Mouse (Mus musculus) liver, adult 2 months (tissue): ENCODE measurements around the gene Gdpgp1. TPM values are rescaled to one million over a fixed set of nuclear protein-coding genes. Genes with fewer than 3 reads are reported as not detected.
A peak's percentile ranks its signal among the peaks of the same experiment; 100 is the strongest.

ENCODE experiments used
- DNase-seq: peaks from one replicate; pipeline ENCODE4 v3.0.0-alpha.2; 2011; ENCODE audit warnings: low read depth, low spot score; ENCODE audit errors: extremely low read depth
- H3K27ac ChIP-seq: fragments of 200-500 bp; replicated peaks from 2 replicates; pipeline ENCODE4 v1.5.1; 2012; ENCODE audit warnings: low read depth, mild to moderate bottlenecking, control low read depth, inconsistent platforms, low read length; ENCODE audit not compliant: insufficient read depth
- H3K27me3 ChIP-seq: fragments of 200-500 bp; 2 replicates; pipeline ENCODE4 v1.6.1; 2012; ENCODE audit warnings: mild to moderate bottlenecking, moderate library complexity, low read length, inconsistent platforms; ENCODE audit not compliant: control insufficient read depth, insufficient read depth
- H3K36me3 ChIP-seq: fragments of 200-500 bp; 2 replicates; pipeline ENCODE4 v1.6.1; 2012; ENCODE audit warnings: low read length, inconsistent platforms; ENCODE audit not compliant: control insufficient read depth, insufficient read depth
- H3K4me1 ChIP-seq: fragments of 200-500 bp; 2 replicates; pipeline ENCODE4 v1.6.1; 2011; ENCODE audit warnings: low read length; ENCODE audit not compliant: control insufficient read depth, insufficient read depth
- H3K4me3 ChIP-seq: fragments of 200-500 bp; 2 replicates; pipeline ENCODE4 v1.5.1; 2011; ENCODE audit warnings: low read depth, mild to moderate bottlenecking, control low read depth, low read length, moderate library complexity; ENCODE audit not compliant: insufficient read depth
- H3K79me2 ChIP-seq: fragments of 200-500 bp; 2 replicates; pipeline ENCODE4 v1.6.1; 2012; ENCODE audit warnings: inconsistent platforms, mild to moderate bottlenecking, low read length, moderate library complexity; ENCODE audit not compliant: control insufficient read depth, insufficient read depth
- H3K9ac ChIP-seq: fragments of 200-500 bp; 2 replicates; pipeline ENCODE4 v1.6.1; 2012; ENCODE audit warnings: low read depth, mild to moderate bottlenecking, control low read depth, inconsistent platforms, low read length
- CTCF ChIP-seq: fragments of 200-500 bp; IDR thresholded peaks from 2 replicates; pipeline ENCODE4 v1.5.1; 2011; ENCODE audit warnings: low read depth, low read length, control low read depth
- POLR2A ChIP-seq: fragments of 200-500 bp; IDR thresholded peaks from 2 replicates; pipeline ENCODE4 v1.6.1; 2011; ENCODE audit warnings: low read length, control low read depth; ENCODE audit not compliant: insufficient read depth; ENCODE audit errors: extremely low read depth
- WGBS: fragments of 180-500 bp; shearing (Covaris S2); methylation state at CpG from one replicate; pipeline ENCODE4 v1.1.7; 2018; 5-methylcytosine and 5-hydroxymethylcytosine counted together
- polyA plus RNA-seq: library from polyadenylated mRNA; depleted of rRNA; stranded (reverse); fragments of >200 nt; gene quantifications from 2 replicates; pipeline ENCODE4 v1.2.3, GENCODE M21; 2012
- total RNA-seq: library from RNA; depleted of rRNA; stranded (reverse); fragments of >200 nt; gene quantifications from 2 replicates; pipeline ENCODE4 v1.2.3, GENCODE M21; 2014

Gene Gdpgp1
- total and polyA plus RNA-seq, 2 experiments, result 1.2 to 2.1 TPM

DNA sequence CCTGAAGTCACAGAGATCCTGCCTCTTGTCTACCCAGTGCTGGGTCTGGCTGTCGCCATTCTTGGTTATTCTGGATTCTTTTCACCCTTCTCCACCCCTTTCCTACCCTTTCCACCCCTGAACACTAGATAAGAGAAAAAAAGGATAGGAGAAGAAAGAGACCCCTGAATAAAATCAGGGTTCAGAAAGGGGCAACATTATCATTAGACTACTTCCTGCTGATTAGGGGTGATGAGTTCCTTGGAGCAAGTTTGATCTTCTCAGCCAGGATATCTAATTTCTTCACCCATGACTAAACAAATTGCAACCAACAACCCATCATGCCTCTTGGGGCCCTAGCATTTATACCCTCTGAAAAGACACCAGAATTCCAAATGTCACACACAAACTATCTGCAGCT, 35.1 kb downstream of the Gdpgp1 start:
- Histone ChIP-seq H3K79me2 (no peaks in the 10 kb centered on the region), H3K9ac (no peak overlapping the region), H3K27me3 (no peaks in the 10 kb centered on the region), H3K36me3 (peaks cover 8% of the 10 kb centered on the region; the same call in 1 of the 2 replicates), H3K4me3 (no peak overlapping the region), H3K4me1 (peaks cover 11% of the 10 kb centered on the region), H3K27ac (no peak overlapping the region)
- TF ChIP-seq CTCF (no peak), POLR2A (no peak)
- DNase-seq, result no peak
- WGBS, result 95% methylated on average over 1 of the region's 1 CpGs

DNA sequence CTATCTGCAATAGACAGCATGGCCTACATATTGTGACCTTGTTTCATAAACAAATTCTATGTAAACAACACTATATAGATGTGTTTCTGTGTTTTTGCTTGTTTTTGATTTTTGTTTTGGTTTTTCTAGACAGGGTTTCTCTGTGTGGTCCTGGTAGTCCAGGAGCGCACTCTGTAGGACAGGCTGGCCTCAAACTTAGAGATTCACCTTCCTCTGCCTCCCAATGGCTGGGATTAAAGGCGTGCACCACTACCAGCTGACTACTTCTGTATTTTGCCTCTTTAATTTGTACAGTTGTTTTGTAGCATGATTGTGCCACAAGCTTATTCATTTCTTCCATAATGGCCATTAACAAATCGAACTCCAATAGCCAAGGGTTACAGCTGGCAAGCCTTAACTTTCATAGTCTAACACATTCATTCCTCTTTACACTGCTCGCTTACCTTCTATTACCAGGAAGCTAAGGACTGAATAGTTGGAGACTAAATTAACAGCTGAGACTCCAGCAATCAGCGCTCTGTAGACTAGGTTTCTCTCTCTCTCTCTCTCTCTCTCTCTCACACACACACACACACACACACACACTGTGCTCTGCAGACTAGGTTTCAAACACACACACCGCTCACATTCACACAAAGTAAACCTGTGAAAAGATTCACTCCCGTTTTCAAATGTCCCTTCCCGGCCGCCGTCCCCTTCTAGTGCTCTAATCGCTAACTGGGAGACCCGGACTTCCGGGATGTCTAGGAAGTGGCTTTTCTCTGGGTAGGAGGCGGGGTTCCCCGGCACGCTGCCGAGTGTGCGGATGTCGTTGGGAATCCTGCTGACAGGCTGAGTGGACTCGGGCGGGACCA, 36.5 kb downstream of the Gdpgp1 start, which contains the start of gene Vps33b:
Vps33b (plus strand) TSS at position 753 of the 854 bp plus-strand sequence.
- peak within 1 kb of the TSS; percentile 80 for H3K4me3 ChIP-seq
- WGBS, result 4% methylated on average over 21 of the region's 21 CpGs
- H3K79me2 ChIP-seq, result no peaks in the 10 kb centered on the region
- H3K4me1 ChIP-seq, result peaks cover 11% of the 10 kb centered on the region
- no peaks in the 10 kb centered on the region for H3K27me3 ChIP-seq
- peak within 1 kb of the TSS; percentile 78 for H3K9ac ChIP-seq
- H3K27ac ChIP-seq, result peak within 1 kb of the TSS; percentile 58
- DNase-seq, result peak; percentile 84
- peaks cover 8% of the 10 kb centered on the region; the same call in 1 of the 2 replicates for H3K36me3 ChIP-seq
- TF ChIP-seq CTCF (no peak), POLR2A (no peak)

GRCm38 (mm10) chr7:80269751-80270255, 37.1 kb downstream of the Gdpgp1 start:
- no peak overlapping the region for H3K27ac ChIP-seq
- TF ChIP-seq POLR2A (0 out of 2 replicates have a peak, but pooled peaks have one; percentile 14), CTCF (no peak)
- H3K36me3 ChIP-seq, result peaks cover 5% of the 10 kb centered on the region; the same call in 1 of the 2 replicates
- under 1% methylated on average over 23 of the region's 23 CpGs for WGBS
- no peaks in the 10 kb centered on the region for H3K79me2 ChIP-seq
- peak overlapping the region; percentile 80 for H3K4me3 ChIP-seq
- peak; percentile 29 for DNase-seq
- H3K4me1 ChIP-seq, result peaks cover 11% of the 10 kb centered on the region
- peak overlapping the region; percentile 60 for H3K9ac ChIP-seq
- H3K27me3 ChIP-seq, result no peaks in the 10 kb centered on the region

- Histone ChIP-seq H3K79me2 (no peaks in the 10 kb centered on the region), H3K27me3 (no peaks in the 10 kb centered on the region), H3K27ac (no peak overlapping the region), H3K4me1 (peaks cover 10% of the 10 kb centered on the region), H3K36me3 (peaks cover 23% of the 10 kb centered on the region), H3K4me3 (no peak overlapping the region), H3K9ac (no peak overlapping the region)
- WGBS, result 93% methylated on average over 2 of the region's 2 CpGs
- DNase-seq, result no peak
- TF ChIP-seq POLR2A (no peak), CTCF (no peak)
These were observed 40.8 kb downstream of the Gdpgp1 start for GRCm38 (mm10) chr7:80273456-80273855.

GRCm38 (mm10) chr7:80276374-80276773, 43.7 kb downstream of the Gdpgp1 start:
- no peaks in the 10 kb centered on the region for H3K27me3 ChIP-seq
- no peak for TF ChIP-seq CTCF
- no peak for TF ChIP-seq POLR2A
- no peaks in the 10 kb centered on the region for H3K79me2 ChIP-seq
- H3K4me3 ChIP-seq, result no peak overlapping the region
- no peaks in the 10 kb centered on the region for H3K4me1 ChIP-seq
- no peak for DNase-seq
- H3K9ac ChIP-seq, result no peak overlapping the region
- H3K36me3 ChIP-seq, result peaks cover 37% of the 10 kb centered on the region
- WGBS, result 93% methylated on average over 4 of the region's 4 CpGs
- no peak overlapping the region for H3K27ac ChIP-seq

GRCm38 (mm10) chr7:80280032-80280431, 47.4 kb downstream of the Gdpgp1 start:
- DNase-seq, result no peak
- Histone ChIP-seq H3K36me3 (peaks cover 55% of the 10 kb centered on the region), H3K79me2 (no peaks in the 10 kb centered on the region), H3K4me1 (no peaks in the 10 kb centered on the region), H3K27me3 (no peaks in the 10 kb centered on the region), H3K4me3 (no peak overlapping the region), H3K27ac (no peak overlapping the region), H3K9ac (no peak overlapping the region)
- TF ChIP-seq CTCF (no peak), POLR2A (no peak)
- WGBS, result 92% methylated on average over 10 of the region's 10 CpGs
